Mouse (Mus musculus): ENCODE measurements around the gene Nfatc2. TPM values are rescaled to one million over a fixed set of nuclear protein-coding genes. Genes with fewer than 3 reads are reported as not detected.

Gene Nfatc2
- polyA plus RNA-seq, 1 experiment from 2014 or later: 1.8 TPM

GRCm38 (mm10) chr2:168586512-168586911 lies 14.9 kb downstream of the Nfatc2 start:
- Histone ChIP-seq H3K36me3 (no peaks in the 10 kb centered on the region), H3K9me3 (no peaks in the 10 kb centered on the region), H3K27ac (no peak overlapping the region), H3K9ac (no peak overlapping the region), H3K4me1 (peaks cover 17% of the 10 kb centered on the region), H3K4me2 (no peak overlapping the region), H3K4me3 (no peak overlapping the region), H3K27me3 (peaks cover 27% of the 10 kb centered on the region)
- WGBS: 76% methylated on average over 12 of the region's 12 CpGs
- ATAC-seq (ENCODE audit: borderline replicate concordance, extremely low read depth, low FRiP score, low TSS enrichment): no peak

GRCm38 (mm10) chr2:168584857-168585256 lies 16.6 kb downstream of the Nfatc2 start:
- H3K4me1 ChIP-seq: peaks cover 22% of the 10 kb centered on the region

GRCm38 (mm10) chr2:168584408-168584807 lies 17.0 kb downstream of the Nfatc2 start:
- no peaks in the 10 kb centered on the region for H3K9me3 ChIP-seq
- H3K4me3 ChIP-seq: no peak overlapping the region
- H3K27me3 ChIP-seq: peaks cover 14% of the 10 kb centered on the region
- H3K27ac ChIP-seq: no peak overlapping the region
- no peaks in the 10 kb centered on the region for H3K36me3 ChIP-seq
- WGBS: 62% methylated on average over 8 of the region's 8 CpGs
- ATAC-seq (ENCODE audit: borderline replicate concordance, extremely low read depth, low FRiP score, low TSS enrichment): no peak
- peaks cover 21% of the 10 kb centered on the region for H3K4me1 ChIP-seq
- H3K9ac ChIP-seq: no peak overlapping the region
- no peak overlapping the region for H3K4me2 ChIP-seq

More at GRCm38 (mm10) chr2:168584857-168585256, 16.6 kb downstream of the Nfatc2 start:
- no peak overlapping the region for H3K9ac ChIP-seq
- H3K36me3 ChIP-seq: no peaks in the 10 kb centered on the region
- H3K27ac ChIP-seq: no peak overlapping the region
- no peak overlapping the region for H3K4me3 ChIP-seq
- H3K27me3 ChIP-seq: peaks cover 18% of the 10 kb centered on the region
- H3K4me2 ChIP-seq: no peak overlapping the region
- WGBS: 63% methylated on average over 6 of the region's 6 CpGs
- ATAC-seq (ENCODE audit: borderline replicate concordance, extremely low read depth, low FRiP score, low TSS enrichment): no peak
- no peaks in the 10 kb centered on the region for H3K9me3 ChIP-seq

- H3K9ac ChIP-seq: no peak overlapping the region
- 52% methylated on average over 5 of the region's 5 CpGs for WGBS
- no peaks in the 10 kb centered on the region for H3K9me3 ChIP-seq
- no peak overlapping the region for H3K4me2 ChIP-seq
- no peaks in the 10 kb centered on the region for H3K36me3 ChIP-seq
- ATAC-seq (ENCODE audit: borderline replicate concordance, extremely low read depth, low FRiP score, low TSS enrichment): no peak
- H3K27me3 ChIP-seq: peaks cover 8% of the 10 kb centered on the region
- no peak overlapping the region for H3K27ac ChIP-seq
- no peak overlapping the region for H3K4me3 ChIP-seq
- peaks cover 23% of the 10 kb centered on the region for H3K4me1 ChIP-seq
Measured at GRCm38 (mm10) chr2:168583084-168583483, 18.4 kb downstream of the Nfatc2 start.

- Histone ChIP-seq H3K36me3 (no peaks in the 10 kb centered on the region), H3K9me3 (no peaks in the 10 kb centered on the region), H3K4me1 (peaks cover 36% of the 10 kb centered on the region), H3K4me3 (no peak overlapping the region), H3K27me3 (peaks cover 8% of the 10 kb centered on the region), H3K9ac (no peak overlapping the region), H3K27ac (no peak overlapping the region), H3K4me2 (no peak overlapping the region)
- no peak for ATAC-seq (ENCODE audit: borderline replicate concordance, extremely low read depth, low FRiP score, low TSS enrichment)
- 65% methylated on average over 6 of the region's 6 CpGs for WGBS
Measured at GRCm38 (mm10) chr2:168581207-168581854, 20.1 kb downstream of the Nfatc2 start.

GRCm38 (mm10) chr2:168580295-168580915 lies 21.1 kb downstream of the Nfatc2 start:
- Histone ChIP-seq H3K27me3 (peaks cover 8% of the 10 kb centered on the region), H3K9me3 (no peaks in the 10 kb centered on the region), H3K4me3 (no peak overlapping the region), H3K4me1 (peaks cover 43% of the 10 kb centered on the region), H3K36me3 (no peaks in the 10 kb centered on the region), H3K9ac (no peak overlapping the region), H3K27ac (no peak overlapping the region), H3K4me2 (peak overlapping the region; percentile 17; the same call in 1 of the 2 replicates)
- 47% methylated on average over 22 of the region's 22 CpGs for WGBS
- no peak for ATAC-seq (ENCODE audit: borderline replicate concordance, extremely low read depth, low FRiP score, low TSS enrichment)

GRCm38 (mm10) chr2:168579601-168580130 lies 21.8 kb downstream of the Nfatc2 start:
- Histone ChIP-seq H3K9me3 (no peaks in the 10 kb centered on the region), H3K4me3 (no peak overlapping the region), H3K27ac (no peak overlapping the region), H3K9ac (no peak overlapping the region), H3K4me2 (no peak overlapping the region), H3K27me3 (peaks cover 8% of the 10 kb centered on the region), H3K36me3 (no peaks in the 10 kb centered on the region), H3K4me1 (peaks cover 49% of the 10 kb centered on the region)
- no peak for ATAC-seq (ENCODE audit: borderline replicate concordance, extremely low read depth, low FRiP score, low TSS enrichment)
- whole genome bisulfite sequencing: 58% methylated on average over 15 of the region's 15 CpGs

GRCm38 (mm10) chr2:168579109-168579508 lies 22.3 kb downstream of the Nfatc2 start:
- ATAC-seq (ENCODE audit: borderline replicate concordance, extremely low read depth, low FRiP score, low TSS enrichment): no peak
- no peak overlapping the region for H3K27ac ChIP-seq
- no peaks in the 10 kb centered on the region for H3K9me3 ChIP-seq
- WGBS: 76% methylated on average over 3 of the region's 3 CpGs
- no peaks in the 10 kb centered on the region for H3K36me3 ChIP-seq
- no peak overlapping the region for H3K4me2 ChIP-seq
- no peak overlapping the region for H3K9ac ChIP-seq
- no peak overlapping the region for H3K4me3 ChIP-seq
- H3K4me1 ChIP-seq: peaks cover 53% of the 10 kb centered on the region
- peaks cover 8% of the 10 kb centered on the region for H3K27me3 ChIP-seq

GRCm38 (mm10) chr2:168578132-168578531 lies 23.3 kb downstream of the Nfatc2 start:
- peak; percentile 62; the same call in 1 of the 2 replicates for ATAC-seq (ENCODE audit: borderline replicate concordance, extremely low read depth, low FRiP score, low TSS enrichment)
- WGBS: 27% methylated on average over 9 of the region's 9 CpGs
- no peak overlapping the region for H3K4me3 ChIP-seq
- H3K9me3 ChIP-seq: no peaks in the 10 kb centered on the region
- H3K4me2 ChIP-seq: no peak overlapping the region
- H3K27me3 ChIP-seq: peaks cover 8% of the 10 kb centered on the region
- no peaks in the 10 kb centered on the region for H3K36me3 ChIP-seq
- H3K27ac ChIP-seq: 0 out of 2 replicates have a peak overlapping the region, but pooled peaks have one; percentile 0
- peaks cover 53% of the 10 kb centered on the region for H3K4me1 ChIP-seq
- H3K9ac ChIP-seq: no peak overlapping the region

GRCm38 (mm10) chr2:168577381-168577780 lies 24.1 kb downstream of the Nfatc2 start:
- 58% methylated on average over 7 of the region's 7 CpGs for WGBS
- H3K4me1 ChIP-seq: peaks cover 53% of the 10 kb centered on the region
- H3K4me2 ChIP-seq: no peak overlapping the region
- H3K9me3 ChIP-seq: no peaks in the 10 kb centered on the region
- H3K9ac ChIP-seq: no peak overlapping the region
- H3K4me3 ChIP-seq: no peak overlapping the region
- peaks cover 8% of the 10 kb centered on the region; the same call in 1 of the 2 replicates for H3K27me3 ChIP-seq
- 0 out of 2 replicates have a peak overlapping the region, but pooled peaks have one; percentile 0 for H3K27ac ChIP-seq
- H3K36me3 ChIP-seq: no peaks in the 10 kb centered on the region
- ATAC-seq (ENCODE audit: borderline replicate concordance, extremely low read depth, low FRiP score, low TSS enrichment): no peak

- H3K27ac ChIP-seq: peak overlapping the region; percentile 26
- no peak overlapping the region for H3K4me2 ChIP-seq
- 58% methylated on average over 5 of the region's 5 CpGs for WGBS
- peaks cover 50% of the 10 kb centered on the region for H3K4me1 ChIP-seq
- no peak overlapping the region for H3K4me3 ChIP-seq
- no peaks in the 10 kb centered on the region for H3K9me3 ChIP-seq
- ATAC-seq (ENCODE audit: borderline replicate concordance, extremely low read depth, low FRiP score, low TSS enrichment): no peak
- H3K27me3 ChIP-seq: peaks cover 8% of the 10 kb centered on the region; the same call in 1 of the 2 replicates
- no peak overlapping the region for H3K9ac ChIP-seq
- H3K36me3 ChIP-seq: no peaks in the 10 kb centered on the region
Measured at GRCm38 (mm10) chr2:168575834-168576233, 25.6 kb downstream of the Nfatc2 start.

GRCm38 (mm10) chr2:168574934-168575333 lies 26.5 kb downstream of the Nfatc2 start:
- Histone ChIP-seq H3K36me3 (no peaks in the 10 kb centered on the region), H3K4me1 (peaks cover 41% of the 10 kb centered on the region), H3K9me3 (no peaks in the 10 kb centered on the region), H3K4me2 (no peak overlapping the region), H3K4me3 (no peak overlapping the region), H3K27me3 (peaks cover 1% of the 10 kb centered on the region; the same call in 1 of the 2 replicates), H3K9ac (no peak overlapping the region), H3K27ac (no peak overlapping the region; the same call in 1 of the 2 replicates)
- ATAC-seq (ENCODE audit: borderline replicate concordance, extremely low read depth, low FRiP score, low TSS enrichment): no peak
- 32% methylated on average over 10 of the region's 10 CpGs for WGBS
